Mouse (Mus musculus) forebrain, embryonic 16.5 days (tissue): ENCODE measurements around the gene Nup188. TPM values are rescaled to one million over a fixed set of nuclear protein-coding genes. Genes with fewer than 3 reads are reported as not detected.

Experiments
- ATAC-seq: fragments of 200-750 bp; cut with Nextera tagmentation; 2 replicates; pipeline ENCODE4 v1.8.0; 2017; ENCODE audit warnings: mild to moderate bottlenecking, moderate library complexity
- H3K27ac ChIP-seq: fragments of 300-500 bp; sonication (generic); 2 replicates; pipeline ENCODE4 v1.5.1; 2014; ENCODE audit warnings: low read length, control low read depth
- H3K27me3 ChIP-seq: fragments of 300-500 bp; sonication (generic); replicated peaks from 2 replicates; pipeline ENCODE4 v1.6.1; 2014; ENCODE audit warnings: low read length; ENCODE audit not compliant: control insufficient read depth, insufficient read depth
- H3K36me3 ChIP-seq: fragments of 300-500 bp; sonication (generic); 2 replicates; pipeline ENCODE4 v1.6.1; 2014; ENCODE audit not compliant: control insufficient read depth, insufficient read depth
- H3K4me1 ChIP-seq: fragments of 300-500 bp; sonication (generic); replicated peaks from 2 replicates; pipeline ENCODE4 v1.6.1; 2014; ENCODE audit warnings: low read length; ENCODE audit not compliant: control insufficient read depth, insufficient read depth
- H3K4me2 ChIP-seq: fragments of 300-500 bp; sonication (generic); 2 replicates; pipeline ENCODE4 v1.6.1; 2014; ENCODE audit warnings: mild to moderate bottlenecking, low read length, control low read depth
- H3K4me3 ChIP-seq: fragments of 300-500 bp; sonication (generic); replicated peaks from 2 replicates; pipeline ENCODE4 v1.5.1; 2014; ENCODE audit warnings: mild to moderate bottlenecking, low read length, control low read depth
- H3K9ac ChIP-seq: fragments of 300-500 bp; sonication (generic); replicated peaks from 2 replicates; pipeline ENCODE4 v1.6.1; 2014; ENCODE audit warnings: low read depth, low read length, control low read depth
- H3K9me3 ChIP-seq: fragments of 300-500 bp; sonication (generic); 2 replicates; pipeline ENCODE4 v1.6.1; 2016; ENCODE audit warnings: low read length; ENCODE audit not compliant: control insufficient read depth
- WGBS: fragments of 180-500 bp; shearing (Covaris S2); extraction: QIAGEN DNeasy Blood & Tissue Kit; methylation state at CpG from one replicate; pipeline ENCODE4 v1.1.7; 2014; 5-methylcytosine and 5-hydroxymethylcytosine counted together
- polyA plus RNA-seq: library from polyadenylated mRNA; unstranded; fragments of >200 nt; fragmentation: Nextera tagmentation; extraction: Ambion mirVana; gene quantifications from 2 replicates; pipeline ENCODE4 v1.2.1, GENCODE M21; 2015

The Nup188 gene
- polyA plus RNA-seq, 1 experiment from 2014 or later, result 25.3 TPM

DNA sequence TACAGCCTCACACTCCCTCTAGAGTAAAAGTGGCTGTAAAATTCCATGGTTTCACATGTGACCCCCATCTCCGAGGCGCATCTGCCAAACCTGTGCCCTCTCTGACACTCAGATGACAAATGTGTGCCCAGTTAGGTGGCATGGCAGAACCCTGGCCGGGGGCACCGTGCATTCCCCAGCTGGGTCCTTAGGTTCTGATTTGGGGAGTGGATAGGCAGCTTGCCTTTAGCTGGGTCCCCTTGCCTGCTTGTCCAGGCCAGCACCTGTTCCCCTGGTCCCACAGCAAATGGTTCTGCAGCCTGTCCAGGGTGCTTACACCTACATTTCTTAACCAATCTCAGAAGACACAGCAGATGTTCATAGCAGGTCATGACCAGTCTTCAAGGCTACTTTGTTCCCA lies 42.8 kb upstream of the Nup188 start:
- Histone ChIP-seq H3K9ac (no peak overlapping the region), H3K9me3 (no peaks in the 10 kb centered on the region), H3K36me3 (peaks cover 15% of the 10 kb centered on the region), H3K4me3 (no peak overlapping the region), H3K4me1 (peaks cover 16% of the 10 kb centered on the region), H3K27ac (no peak overlapping the region), H3K27me3 (no peaks in the 10 kb centered on the region), H3K4me2 (no peak overlapping the region)
- WGBS, result 94% methylated on average over 4 of the region's 4 CpGs
- ATAC-seq, result no peak

DNA sequence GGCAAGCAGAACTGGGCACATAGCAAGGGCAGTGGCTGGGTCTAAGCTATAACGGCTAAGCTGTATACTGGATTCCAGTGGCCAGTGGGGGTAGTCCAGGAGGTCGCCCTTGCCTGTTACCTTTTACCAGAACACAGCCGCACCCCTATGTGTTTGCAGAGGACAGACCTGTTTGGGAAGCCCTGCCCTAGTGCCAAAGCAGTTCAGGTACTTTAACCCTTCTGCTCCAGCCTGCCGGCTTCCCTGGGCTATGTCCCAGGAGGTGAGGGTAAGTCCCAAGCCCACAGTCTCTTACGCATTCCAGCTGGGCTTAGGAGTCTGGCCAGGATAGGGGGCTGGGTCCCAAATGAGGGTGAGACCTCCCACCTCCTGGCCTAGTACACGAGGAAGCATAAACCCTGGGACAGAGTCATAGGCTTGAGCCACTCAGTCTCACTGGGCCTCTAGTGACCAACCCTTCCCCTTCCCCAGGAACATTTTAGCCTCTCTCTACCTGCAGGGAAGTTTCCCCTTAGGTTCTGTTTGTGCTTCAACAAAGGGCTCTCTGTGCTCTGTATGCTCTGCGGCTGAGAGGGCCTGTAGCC lies 41.5 kb upstream of the Nup188 start:
- Histone ChIP-seq H3K9me3 (no peaks in the 10 kb centered on the region), H3K4me3 (no peak overlapping the region), H3K27ac (no peak overlapping the region), H3K9ac (no peak overlapping the region), H3K4me2 (no peak overlapping the region), H3K4me1 (peaks cover 3% of the 10 kb centered on the region), H3K36me3 (peaks cover 18% of the 10 kb centered on the region), H3K27me3 (no peaks in the 10 kb centered on the region)
- WGBS, result 89% methylated on average over 7 of the region's 7 CpGs
- ATAC-seq, result no peak

GRCm38 (mm10) chr2:30247036-30247435 lies 39.2 kb upstream of the Nup188 start:
- H3K27me3 ChIP-seq, result no peaks in the 10 kb centered on the region
- no peak overlapping the region for H3K4me2 ChIP-seq
- no peaks in the 10 kb centered on the region for H3K4me1 ChIP-seq
- no peaks in the 10 kb centered on the region for H3K9me3 ChIP-seq
- no peak for ATAC-seq
- peaks cover 6% of the 10 kb centered on the region for H3K36me3 ChIP-seq
- 95% methylated on average over 5 of the region's 5 CpGs for WGBS
- no peak overlapping the region for H3K4me3 ChIP-seq
- H3K9ac ChIP-seq, result no peak overlapping the region
- H3K27ac ChIP-seq, result no peak overlapping the region

DNA sequence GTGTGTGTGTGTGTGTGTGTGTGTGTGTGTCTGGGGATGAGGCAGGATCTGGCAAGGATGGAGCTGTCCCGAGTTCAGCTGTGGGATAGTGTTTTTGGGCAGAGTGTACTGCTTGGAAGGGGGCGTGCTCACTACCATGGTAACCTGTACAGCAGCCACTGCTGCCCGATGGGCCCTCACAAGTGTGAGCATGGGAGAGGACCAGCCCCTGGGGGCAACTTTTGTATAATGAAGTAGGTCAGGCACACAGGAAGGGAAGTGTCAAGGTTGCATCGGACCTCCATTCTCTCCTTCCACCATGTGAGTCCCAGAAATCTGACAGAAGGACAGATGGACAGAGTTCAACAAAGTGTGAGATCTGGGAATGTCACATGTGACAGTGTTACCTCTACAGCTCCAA lies 38.5 kb upstream of the Nup188 start:
- Histone ChIP-seq H3K4me1 (no peaks in the 10 kb centered on the region), H3K4me3 (no peak overlapping the region), H3K36me3 (peaks cover 5% of the 10 kb centered on the region; the same call in 1 of the 2 replicates), H3K27me3 (no peaks in the 10 kb centered on the region), H3K9me3 (no peaks in the 10 kb centered on the region), H3K27ac (no peak overlapping the region), H3K9ac (no peak overlapping the region), H3K4me2 (no peak overlapping the region)
- ATAC-seq, result no peak
- WGBS, result 72% methylated on average over 4 of the region's 4 CpGs

DNA sequence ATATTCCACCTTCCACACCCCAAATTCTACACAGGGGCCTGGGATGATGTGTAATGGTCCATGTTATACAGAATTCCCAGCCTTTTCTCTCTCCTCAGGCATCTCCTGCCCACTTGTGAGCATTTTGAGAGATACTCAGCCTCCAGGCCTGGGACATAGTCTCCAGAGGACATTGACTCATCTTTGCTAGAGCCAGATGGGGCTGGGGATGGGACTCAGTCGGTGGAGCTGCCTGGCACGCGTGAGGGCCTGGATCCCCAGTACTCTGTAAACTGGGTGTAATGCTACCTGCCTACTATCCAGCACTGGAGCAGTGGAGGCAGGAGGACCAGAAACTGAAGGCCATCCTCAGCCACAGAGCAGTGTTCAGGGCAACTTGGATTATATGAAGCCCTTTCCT lies 37.0 kb upstream of the Nup188 start:
- Histone ChIP-seq H3K9ac (no peak overlapping the region), H3K4me3 (no peak overlapping the region), H3K4me1 (no peaks in the 10 kb centered on the region), H3K36me3 (peaks cover 2% of the 10 kb centered on the region; the same call in 1 of the 2 replicates), H3K9me3 (no peaks in the 10 kb centered on the region), H3K27ac (no peak overlapping the region), H3K4me2 (no peak overlapping the region), H3K27me3 (no peaks in the 10 kb centered on the region)
- WGBS, result 90% methylated on average over 3 of the region's 3 CpGs
- ATAC-seq, result no peak

DNA sequence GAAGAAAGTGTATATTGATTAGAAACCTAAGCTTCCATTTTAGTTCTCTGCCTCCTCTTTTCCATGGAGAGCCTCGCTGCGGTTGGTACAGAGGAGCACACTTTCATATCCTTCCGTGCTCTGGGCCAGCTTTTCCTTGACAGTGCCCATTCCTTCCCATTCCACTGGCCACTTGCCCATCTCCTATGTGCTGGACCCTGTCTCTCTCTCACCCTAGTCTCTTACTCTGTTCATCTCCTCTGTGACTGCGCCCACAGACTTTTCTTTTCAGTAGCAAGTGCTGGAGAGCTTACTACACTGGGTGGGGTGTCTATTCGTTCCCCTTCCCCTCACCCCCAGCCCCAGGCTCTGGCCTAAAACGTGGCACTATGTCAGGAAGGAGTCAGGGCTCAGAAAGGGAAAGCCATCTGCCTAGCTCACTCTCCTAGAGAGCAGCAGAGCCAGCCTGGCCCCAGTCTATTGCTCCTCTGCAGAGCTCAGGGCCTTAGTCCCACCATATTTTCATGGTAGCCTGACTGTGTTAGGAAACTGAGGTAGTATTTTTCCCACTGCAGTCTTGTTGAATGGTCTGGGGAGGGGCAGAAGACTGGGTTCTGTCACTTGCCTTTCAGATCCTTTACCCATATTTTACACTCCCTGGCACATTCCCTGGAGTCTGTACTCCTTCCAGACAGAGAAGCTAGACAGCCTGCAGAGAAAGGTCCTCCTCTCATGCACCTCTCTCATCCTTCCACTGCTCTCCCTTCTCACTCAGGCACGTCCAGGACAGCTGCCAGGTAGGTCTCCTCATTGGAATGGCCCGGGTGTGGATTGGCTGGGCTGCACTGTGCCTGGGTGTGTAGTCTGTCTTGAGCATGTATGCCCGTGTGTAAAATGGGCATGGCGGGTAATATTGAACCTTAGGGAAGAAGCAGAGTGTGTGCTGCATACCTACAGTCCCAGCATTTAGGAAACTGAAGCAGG lies 35.8 kb upstream of the Nup188 start:
- Histone ChIP-seq H3K27me3 (no peaks in the 10 kb centered on the region), H3K4me1 (no peaks in the 10 kb centered on the region), H3K4me3 (no peak overlapping the region), H3K27ac (no peak overlapping the region), H3K9me3 (no peaks in the 10 kb centered on the region), H3K9ac (no peak overlapping the region), H3K36me3 (peaks cover 8% of the 10 kb centered on the region), H3K4me2 (no peak overlapping the region)
- ATAC-seq, result no peak
- 85% methylated on average over 10 of the region's 10 CpGs for WGBS

GRCm38 (mm10) chr2:30251417-30252104 lies 34.6 kb upstream of the Nup188 start:
- Histone ChIP-seq H3K4me1 (no peaks in the 10 kb centered on the region), H3K27ac (no peak overlapping the region), H3K4me3 (no peak overlapping the region), H3K9me3 (no peaks in the 10 kb centered on the region), H3K36me3 (peaks cover 19% of the 10 kb centered on the region), H3K4me2 (no peak overlapping the region), H3K9ac (no peak overlapping the region), H3K27me3 (no peaks in the 10 kb centered on the region)
- WGBS, result 88% methylated on average over 5 of the region's 5 CpGs
- ATAC-seq, result no peak

- Histone ChIP-seq H3K4me1 (no peaks in the 10 kb centered on the region), H3K27me3 (no peaks in the 10 kb centered on the region), H3K9me3 (no peaks in the 10 kb centered on the region), H3K27ac (no peak overlapping the region), H3K9ac (no peak overlapping the region), H3K4me3 (no peak overlapping the region), H3K4me2 (no peak overlapping the region), H3K36me3 (peaks cover 27% of the 10 kb centered on the region)
- no peak for ATAC-seq
- WGBS, result 73% methylated on average over 3 of the region's 3 CpGs
Measured at GRCm38 (mm10) chr2:30252521-30252920, 33.7 kb upstream of the Nup188 start.

GRCm38 (mm10) chr2:30253809-30254208 lies 32.4 kb upstream of the Nup188 start:
- Histone ChIP-seq H3K4me2 (no peak overlapping the region), H3K4me1 (no peaks in the 10 kb centered on the region), H3K27ac (no peak overlapping the region), H3K4me3 (no peak overlapping the region), H3K27me3 (no peaks in the 10 kb centered on the region), H3K9me3 (no peaks in the 10 kb centered on the region), H3K36me3 (peaks cover 31% of the 10 kb centered on the region), H3K9ac (no peak overlapping the region)
- WGBS, result 83% methylated on average over 5 of the region's 5 CpGs
- no peak for ATAC-seq
